ENCODE assay signal across 7 mouse cellular contexts in genomic region chr17:46143578-46144423, GRCm38 (mm10). TPM values are rescaled to one million over a fixed set of nuclear protein-coding genes. Genes with fewer than 3 reads are reported as not detected.
DNase-seq lines count a peak whose midpoint lies in the region; ATAC-seq and TF ChIP-seq lines count a peak whose summit lies in the region.

Rsph9 (minus strand) TSS chr17:46144216.

- H3K27me3 ChIP-seq in forebrain, embryonic 10.5 days (ENCODE audit: poor library complexity, severe bottlenecking), result peaks cover 12% of the 10 kb centered on the region
- H3K27me3 ChIP-seq in heart, embryonic 13.5 days (replicated peaks), result no peaks in the 10 kb centered on the region
- H3K27me3 ChIP-seq in kidney, postnatal 0 days (ENCODE audit: insufficient read depth, low read length), result no peaks in the 10 kb centered on the region
- no peaks in the 10 kb centered on the region for H3K27me3 ChIP-seq in liver, embryonic 11.5 days (replicated peaks; ENCODE audit: control insufficient read depth, insufficient read depth, low read length)
- no peaks in the 10 kb centered on the region for H3K27me3 ChIP-seq in stomach, embryonic 15.5 days (replicated peaks)

- WGBS in forebrain, embryonic 10.5 days, result 7% methylated on average over 37 of the region's 37 CpGs
- 5% methylated on average over 37 of the region's 37 CpGs for WGBS in heart, embryonic 13.5 days
- WGBS in kidney, postnatal 0 days, result 5% methylated on average over 37 of the region's 37 CpGs
- WGBS in liver, embryonic 11.5 days, result 8% methylated on average over 37 of the region's 37 CpGs
- WGBS in stomach, embryonic 15.5 days, result 7% methylated on average over 37 of the region's 37 CpGs

- peak within 1 kb of the TSS; percentile 73 for H3K9ac ChIP-seq in heart, embryonic 13.5 days
- peak within 1 kb of the TSS; percentile 41 for H3K9ac ChIP-seq in kidney, postnatal 0 days (ENCODE audit: low read depth, low read length)
- H3K9ac ChIP-seq in liver, embryonic 11.5 days (ENCODE audit: low read depth, low read length), result peak within 1 kb of the TSS; percentile 11
- peak within 1 kb of the TSS; percentile 35 for H3K9ac ChIP-seq in stomach, embryonic 15.5 days

- peak; percentile 90 for ATAC-seq in heart, embryonic 13.5 days (ENCODE audit: extremely low read depth, insufficient number of reproducible peaks, low FRiP score, low TSS enrichment)
- peak; percentile 93 for ATAC-seq in kidney, postnatal 0 days (replicated peaks; ENCODE audit: low FRiP score, low read depth)
- ATAC-seq in liver, embryonic 11.5 days (replicated peaks; ENCODE audit: low FRiP score), result peak; percentile 92
- peak; percentile 73 for ATAC-seq in monocyte, adult 5-6 weeks (replicated peaks; ENCODE audit: insufficient number of reproducible peaks, low FRiP score, low TSS enrichment, poor library complexity, severe bottlenecking)
- peak; percentile 96 for ATAC-seq in stomach, embryonic 15.5 days (ENCODE audit: insufficient read depth, low FRiP score, low read depth)

- peak within 1 kb of the TSS; percentile 75 for H3K4me2 ChIP-seq in heart, embryonic 13.5 days
- H3K4me2 ChIP-seq in kidney, postnatal 0 days (ENCODE audit: low read length), result peak within 1 kb of the TSS; percentile 85
- H3K4me2 ChIP-seq in liver, embryonic 11.5 days, result peak within 1 kb of the TSS; percentile 83
- peak within 1 kb of the TSS; percentile 91 for H3K4me2 ChIP-seq in stomach, embryonic 15.5 days

- DNase-seq in adrenal gland, postnatal 36 days, result peak; percentile 93 to 94
- peak; percentile 79 for DNase-seq in forebrain, embryonic 10.5 days (ENCODE audit: extremely low spot score, low spot score)
- DNase-seq in kidney, postnatal 0 days (ENCODE audit: low spot score), result peak; percentile 94
- DNase-seq in liver, embryonic 11.5 days (ENCODE audit: low spot score), result peak; percentile 89

- H3K9me3 ChIP-seq in forebrain, embryonic 10.5 days, result no peaks in the 10 kb centered on the region
- H3K9me3 ChIP-seq in heart, embryonic 13.5 days, result no peaks in the 10 kb centered on the region
- H3K9me3 ChIP-seq in kidney, postnatal 0 days (replicated peaks; ENCODE audit: low read length), result no peaks in the 10 kb centered on the region
- H3K9me3 ChIP-seq in liver, embryonic 11.5 days (ENCODE audit: control insufficient read depth, low read length), result no peaks in the 10 kb centered on the region
- H3K9me3 ChIP-seq in stomach, embryonic 15.5 days, result no peaks in the 10 kb centered on the region

- H3K4me1 ChIP-seq in forebrain, embryonic 10.5 days, result peaks cover 19% of the 10 kb centered on the region
- H3K4me1 ChIP-seq in heart, embryonic 13.5 days, result peaks cover 31% of the 10 kb centered on the region
- 0 out of 2 replicates have a peak, but pooled peaks cover 4% of the 10 kb centered on the region for H3K4me1 ChIP-seq in kidney, postnatal 0 days (replicated peaks; ENCODE audit: insufficient read depth, low read length)
- H3K4me1 ChIP-seq in liver, embryonic 11.5 days (replicated peaks; ENCODE audit: control insufficient read depth, insufficient read depth, low read length), result peaks cover 8% of the 10 kb centered on the region
- H3K4me1 ChIP-seq in stomach, embryonic 15.5 days, result peaks cover 11% of the 10 kb centered on the region

- peak within 1 kb of the TSS; percentile 61 for H3K4me3 ChIP-seq in forebrain, embryonic 10.5 days
- peak within 1 kb of the TSS; percentile 53 for H3K4me3 ChIP-seq in heart, embryonic 13.5 days
- H3K4me3 ChIP-seq in kidney, postnatal 0 days (replicated peaks; ENCODE audit: low read depth, low read length), result peak within 1 kb of the TSS; percentile 53
- H3K4me3 ChIP-seq in liver, embryonic 11.5 days (ENCODE audit: low read depth, low read length), result peak within 1 kb of the TSS; percentile 46
- H3K4me3 ChIP-seq in stomach, embryonic 15.5 days (replicated peaks), result peak within 1 kb of the TSS; percentile 50

- TF ChIP-seq CTCF in kidney, postnatal 0 days (IDR thresholded peaks at IDR 0.05; ENCODE audit: low read depth), result no peak

- H3K27ac ChIP-seq in forebrain, embryonic 10.5 days, result peak within 1 kb of the TSS; percentile 78
- H3K27ac ChIP-seq in heart, embryonic 13.5 days (replicated peaks), result 0 out of 2 replicates have a peak within 1 kb of the TSS, but pooled peaks have one; percentile 14
- peak within 1 kb of the TSS; percentile 25; the same call in 1 of the 2 replicates for H3K27ac ChIP-seq in kidney, postnatal 0 days
- H3K27ac ChIP-seq in liver, embryonic 11.5 days (ENCODE audit: low read depth, low read length), result no peak within 1 kb of the TSS
- peak within 1 kb of the TSS; percentile 58; the same call in 1 of the 2 replicates for H3K27ac ChIP-seq in stomach, embryonic 15.5 days

- H3K36me3 ChIP-seq in forebrain, embryonic 10.5 days (replicated peaks), result peaks cover 36% of the 10 kb centered on the region
- H3K36me3 ChIP-seq in heart, embryonic 13.5 days, result peaks cover 36% of the 10 kb centered on the region
- peaks cover 19% of the 10 kb centered on the region; the same call in 1 of the 2 replicates for H3K36me3 ChIP-seq in kidney, postnatal 0 days (ENCODE audit: insufficient read depth, low read length)
- peaks cover 9% of the 10 kb centered on the region for H3K36me3 ChIP-seq in liver, embryonic 11.5 days (ENCODE audit: control insufficient read depth, insufficient read depth, low read length)
- peaks cover 14% of the 10 kb centered on the region for H3K36me3 ChIP-seq in stomach, embryonic 15.5 days

RNA-seq across cellular contexts. Expression of gene Rsph9, which starts in this region (rescaled TPM):
- 10 to 100 TPM in 1 of 2 experiments, 1 to 10 TPM in 1; 7.9 to 12.8 TPM for total RNA-seq in adrenal gland, postnatal 36 days (2021)
- 8.9 and 11.3 TPM in 2 replicates for polyA plus RNA-seq in forebrain, embryonic 10.5 days (2016; fragmentation: Nextera tagmentation; extraction: Ambion mirVana)
- polyA plus RNA-seq in heart, embryonic 13.5 days (2015; fragmentation: Nextera tagmentation; extraction: Ambion mirVana), result 6.0 and 6.1 TPM in 2 replicates
- polyA plus RNA-seq in kidney, postnatal 0 days (2015; fragmentation: Nextera tagmentation; extraction: Ambion mirVana), result 18.8 and 19.8 TPM in 2 replicates
- polyA plus RNA-seq in liver, embryonic 11.5 days (2014; fragmentation: Nextera tagmentation; extraction: Ambion mirVana), result 2.0 TPM in 2 replicates
- total RNA-seq in monocyte, adult 5-6 weeks (2017), result 1.5 TPM in 1 of 3 replicates, not detected in the others
- polyA plus RNA-seq in stomach, embryonic 15.5 days (2015; fragmentation: Nextera tagmentation; extraction: Ambion mirVana), result 8.7 and 11.6 TPM in 2 replicates

Comparison
In these comparisons a context has a peak if more than half of its experiments do, and no peak if none do; other contexts are left out.
1. H3K9ac ChIP-seq: peak in every context shown above with its lines; median percentile 73 in heart, embryonic 13.5 days; 41 in kidney, postnatal 0 days; 35 in stomach, embryonic 15.5 days; 11 in liver, embryonic 11.5 days.